Mouse (Mus musculus) erythroblast, embryonic 14.5 days (primary cell): ENCODE results near the gene Wnt3. TPM values are rescaled to one million over a fixed set of nuclear protein-coding genes. Genes with fewer than 3 reads are reported as not detected.

Source experiments
- H3K27me3 ChIP-seq: 2 replicates; pipeline ENCODE4 v1.6.1; 2012; ENCODE audit warnings: inconsistent platforms; ENCODE audit not compliant: control insufficient read depth
- H3K36me3 ChIP-seq: 2 replicates; pipeline ENCODE4 v1.6.1; 2012; ENCODE audit warnings: mild to moderate bottlenecking, inconsistent platforms; ENCODE audit not compliant: control insufficient read depth
- H3K4me1 ChIP-seq: 2 replicates; pipeline ENCODE4 v1.6.1; 2012; ENCODE audit warnings: inconsistent platforms; ENCODE audit not compliant: control insufficient read depth
- H3K4me3 ChIP-seq: replicated peaks from 2 replicates; pipeline ENCODE3; 2012; ENCODE audit warnings: moderate library complexity, mild to moderate bottlenecking, inconsistent platforms
- H3K9me3 ChIP-seq: 2 replicates; pipeline ENCODE4 v1.6.1; 2012; ENCODE audit warnings: low read length, inconsistent platforms, mixed read lengths; ENCODE audit not compliant: control insufficient read depth
- GATA1 ChIP-seq: IDR thresholded peaks from 2 replicates; pipeline ENCODE4 v1.6.1; 2012; ENCODE audit warnings: low read length, inconsistent platforms, mixed read lengths
- TAL1 ChIP-seq: IDR thresholded peaks from 3 replicates; pipeline ENCODE4 v1.6.1; 2012; ENCODE audit warnings: low read length, inconsistent platforms, mixed read lengths
- polyA plus RNA-seq: library from polyadenylated mRNA; stranded (reverse); fragments of >175 nt; gene quantifications from 2 replicates; pipeline ENCODE4 v1.2.3, GENCODE M21; 2012

Wnt3 gene
- polyA plus RNA-seq, 1 experiment, result not detected

DNA sequence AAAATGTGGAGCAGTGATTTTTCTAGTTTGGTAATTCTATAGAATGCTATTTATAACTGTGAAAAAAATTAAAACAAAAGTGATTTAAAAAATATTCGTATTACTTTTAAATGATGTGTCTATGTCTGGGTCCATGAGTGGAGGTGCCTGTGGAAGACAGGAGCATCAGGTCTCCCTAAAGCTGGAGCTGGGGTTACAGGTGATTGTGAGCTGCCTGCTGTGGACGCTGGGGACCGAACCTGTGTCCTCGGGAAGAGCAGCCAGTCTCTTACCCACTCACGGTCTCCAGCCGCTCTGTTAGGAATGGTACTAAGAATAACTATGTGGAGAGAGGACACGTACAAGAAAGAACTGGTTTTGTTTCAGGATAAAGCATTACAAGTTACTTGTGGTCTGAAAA, 82.7 kb downstream of the Wnt3 start:
- peaks cover 13% of the 10 kb centered on the region for H3K4me1 ChIP-seq
- no peak overlapping the region for H3K4me3 ChIP-seq
- H3K27me3 ChIP-seq, result no peaks in the 10 kb centered on the region

DNA sequence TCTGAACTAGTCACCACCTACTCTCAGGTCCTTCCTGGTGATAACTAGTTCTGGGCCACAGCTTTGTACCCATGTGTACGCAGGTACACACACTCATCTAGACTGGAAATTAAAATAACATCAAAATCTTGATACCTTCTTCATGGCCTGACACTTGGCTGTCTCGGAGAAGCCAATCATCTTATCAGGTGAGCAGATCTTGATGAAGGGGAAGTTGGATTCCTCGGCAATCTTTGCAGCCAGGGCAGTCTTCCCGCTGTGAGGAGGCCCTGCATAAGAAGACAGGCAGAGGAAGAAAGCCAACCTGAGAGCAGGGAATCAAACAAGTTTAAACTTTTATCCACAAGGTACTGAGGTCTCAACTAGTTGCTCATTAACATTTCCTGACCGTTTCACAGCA, 84.8 kb downstream of the Wnt3 start:
- H3K36me3 ChIP-seq, result peaks cover 61% of the 10 kb centered on the region
- no peaks in the 10 kb centered on the region for H3K9me3 ChIP-seq
- TF ChIP-seq GATA1, result peak; percentile 46; the same call in 1 of the 2 replicates
- no peak for TF ChIP-seq TAL1
- H3K4me1 ChIP-seq, result no peaks in the 10 kb centered on the region
- H3K4me3 ChIP-seq, result no peak overlapping the region
- no peaks in the 10 kb centered on the region for H3K27me3 ChIP-seq

More for the DNA sequence above, 82.7 kb downstream of the Wnt3 start:
- no peaks in the 10 kb centered on the region for H3K9me3 ChIP-seq
- TF ChIP-seq GATA1 (no peak), TAL1 (no peak)
- H3K36me3 ChIP-seq, result peaks cover 61% of the 10 kb centered on the region

DNA sequence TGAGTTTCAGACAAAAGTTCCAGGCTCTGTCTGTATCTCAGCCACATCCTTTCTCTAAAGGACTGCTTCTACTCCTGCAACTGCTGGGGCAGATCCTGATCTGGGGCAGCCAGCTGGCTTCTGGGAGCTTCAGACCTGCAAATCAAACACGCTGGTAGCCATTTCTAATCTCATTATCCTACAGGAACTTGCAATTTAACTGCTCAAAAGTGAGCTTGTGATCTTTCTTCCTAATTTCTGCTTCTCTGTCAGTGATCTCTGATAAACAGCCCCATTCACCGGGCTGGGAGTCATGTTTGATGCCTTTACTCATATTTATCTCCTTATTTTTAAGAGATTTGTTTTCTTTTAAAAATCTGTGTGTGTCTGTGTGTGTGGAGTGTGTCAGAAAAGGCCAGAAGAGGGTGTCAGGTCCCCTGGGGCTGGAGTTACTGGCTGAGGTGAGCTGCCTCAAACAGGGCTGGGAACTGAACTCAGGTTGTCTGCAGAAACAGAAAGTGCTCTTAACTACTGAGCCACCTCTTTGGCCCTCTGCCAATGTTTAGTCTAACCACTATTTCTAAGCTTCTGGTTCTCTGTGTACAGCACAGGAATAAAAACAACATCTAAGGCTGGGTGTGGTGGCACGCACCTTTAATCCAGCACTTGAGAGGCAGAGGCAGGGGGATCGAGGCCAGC, 86.1 kb downstream of the Wnt3 start:
- H3K4me3 ChIP-seq, result no peak overlapping the region
- no peaks in the 10 kb centered on the region for H3K4me1 ChIP-seq
- H3K36me3 ChIP-seq, result peaks cover 61% of the 10 kb centered on the region
- no peaks in the 10 kb centered on the region for H3K9me3 ChIP-seq
- TF ChIP-seq TAL1 (no peak), GATA1 (no peak)
- no peaks in the 10 kb centered on the region for H3K27me3 ChIP-seq

DNA sequence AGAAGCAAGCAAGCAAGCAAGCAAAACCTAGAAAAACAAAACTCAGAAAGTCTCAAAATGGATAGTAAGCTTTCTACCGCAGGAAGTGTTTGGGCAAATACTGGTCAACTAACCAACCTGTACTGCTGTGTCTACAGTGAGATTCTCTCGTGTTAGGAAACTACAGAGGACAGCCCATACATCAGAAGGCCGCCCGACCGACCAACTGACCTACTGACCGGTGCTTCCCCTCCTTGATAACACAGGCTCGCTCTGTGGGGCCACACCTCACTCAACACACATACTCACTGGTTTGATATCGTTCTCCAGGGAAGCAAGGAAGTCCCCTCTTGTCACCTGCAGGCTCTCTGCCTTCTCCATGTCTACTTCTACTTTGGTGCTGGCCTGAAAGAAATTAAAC, 89.0 kb downstream of the Wnt3 start:
- peaks cover 53% of the 10 kb centered on the region for H3K36me3 ChIP-seq
- H3K27me3 ChIP-seq, result no peaks in the 10 kb centered on the region
- TF ChIP-seq TAL1 (no peak), GATA1 (no peak)
- H3K4me1 ChIP-seq, result no peaks in the 10 kb centered on the region
- H3K4me3 ChIP-seq, result no peak overlapping the region
- H3K9me3 ChIP-seq, result no peaks in the 10 kb centered on the region

DNA sequence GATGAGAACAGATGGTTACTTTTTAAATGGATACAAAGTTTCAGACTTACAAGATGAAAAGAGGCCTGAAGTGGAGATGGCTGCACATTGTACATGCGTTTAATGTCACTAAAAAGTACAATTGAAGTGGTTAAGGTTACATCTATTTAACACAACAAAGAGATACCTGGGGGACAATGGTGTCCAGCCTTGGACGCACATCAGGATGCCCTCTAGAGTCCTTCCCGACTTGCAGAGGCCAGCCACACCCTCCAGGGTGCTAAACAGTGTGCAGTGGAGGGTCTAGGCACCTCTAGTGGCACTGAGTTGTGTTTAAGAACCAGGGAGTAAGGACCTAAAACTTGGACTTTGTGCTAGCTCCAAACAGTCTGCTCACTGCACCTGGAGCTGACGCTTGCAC, 90.5 kb downstream of the Wnt3 start:
- no peaks in the 10 kb centered on the region for H3K27me3 ChIP-seq
- no peak overlapping the region for H3K4me3 ChIP-seq
- TF ChIP-seq TAL1, result no peak
- no peak for TF ChIP-seq GATA1
- no peaks in the 10 kb centered on the region for H3K4me1 ChIP-seq
- H3K9me3 ChIP-seq, result no peaks in the 10 kb centered on the region
- peaks cover 48% of the 10 kb centered on the region for H3K36me3 ChIP-seq

DNA sequence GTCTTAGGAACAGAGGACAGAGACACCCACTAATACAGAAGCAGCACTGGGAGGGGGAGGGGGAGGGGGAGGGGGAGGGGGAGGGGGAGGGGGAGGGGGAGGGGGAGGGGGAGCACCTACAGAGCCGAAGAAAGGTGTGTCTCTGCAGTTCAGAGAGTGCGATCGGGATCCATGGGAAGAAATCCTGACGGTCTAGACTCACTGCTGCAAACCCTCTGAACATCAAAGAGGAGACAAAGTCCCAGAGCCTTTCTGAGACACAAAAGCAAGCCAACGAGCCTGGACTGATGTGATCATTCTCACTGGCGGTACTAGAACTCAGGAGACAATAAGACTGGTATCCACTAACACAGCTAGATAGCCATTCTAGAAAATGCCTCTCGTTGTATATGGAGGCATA, 91.4 kb downstream of the Wnt3 start:
- Histone ChIP-seq H3K4me1 (no peaks in the 10 kb centered on the region), H3K27me3 (no peaks in the 10 kb centered on the region), H3K36me3 (peaks cover 44% of the 10 kb centered on the region), H3K9me3 (no peaks in the 10 kb centered on the region), H3K4me3 (no peak overlapping the region)
- no peak for TF ChIP-seq TAL1
- no peak for TF ChIP-seq GATA1

Other genes with a start within 250 kb of the Wnt3 start
- 0.01 TPM in 1 of 2 replicates, not detected in the other for gene Gm884, start 153.0 kb upstream of the Wnt3 start, polyA plus RNA-seq
- not detected in 2 replicates for gene Lyzl6, start 135.3 kb upstream of the Wnt3 start, polyA plus RNA-seq
- not detected in 2 replicates for gene Rprml, start 124.6 kb upstream of the Wnt3 start, polyA plus RNA-seq
- gene Gosr2, start 76.3 kb upstream of the Wnt3 start, polyA plus RNA-seq, result 0.70 and 0.79 TPM in 2 replicates
- not detected in 2 replicates for gene Wnt9b, start 24.3 kb upstream of the Wnt3 start, polyA plus RNA-seq
- gene Nsf, start 179.9 kb downstream of the Wnt3 start, polyA plus RNA-seq, result 0.27 and 0.30 TPM in 2 replicates
- 0.44 and 0.71 TPM in 2 replicates for gene Arf2, start 192.6 kb downstream of the Wnt3 start, polyA plus RNA-seq